Mouse (Mus musculus) spleen, postnatal 10 days (tissue): ENCODE measurements around the gene Gm49416.
"Not testable (repeated sequence)": the region's sequence is repeated elsewhere in the genome, so short reads cannot be mapped to it uniquely, and the experiment has no call there.

Experiments used
- DNase-seq, 2 experiments: peaks; one replicate each; pipeline ENCODE4 v3.0.0; 2021 to 2022; ENCODE audit warnings: low spot score in 2 of 2

Gene Gm49416

GRCm38 (mm10) chr19:8888511-8889385 lies at the start of gene Gm49416, which contains the start of gene 1810009A15Rik:
Gm49416 (plus strand) TSS chr19:8888926.
1810009A15Rik (plus strand) TSS chr19:8888853.
- peak; percentile 91 to 96 for DNase-seq

- DNase-seq = no peak
Measured at GRCm38 (mm10) chr19:8839103-8839907, 49.4 kb upstream of the Gm49416 start, which contains the start of gene Gng3. Gng3 (minus strand) TSS chr19:8839194.

GRCm38 (mm10) chr19:8839908-8840791 lies 48.6 kb upstream of the Gm49416 start:
- DNase-seq = peak; percentile 70 to 85

GRCm38 (mm10) chr19:8841012-8841411 lies 47.7 kb upstream of the Gm49416 start:
- no peak for DNase-seq

- DNase-seq = no peak
Measured at GRCm38 (mm10) chr19:8842961-8843360, 45.8 kb upstream of the Gm49416 start.

GRCm38 (mm10) chr19:8844371-8845129 lies 44.2 kb upstream of the Gm49416 start:
- peak; percentile 63 to 91 for DNase-seq

GRCm38 (mm10) chr19:8848356-8848755 lies 40.4 kb upstream of the Gm49416 start:
- no peak for DNase-seq

GRCm38 (mm10) chr19:8850402-8850901 lies 38.3 kb upstream of the Gm49416 start, which contains the start of gene Lrrn4cl:
Lrrn4cl (plus strand) TSS chr19:8850768.
- no peak for DNase-seq

GRCm38 (mm10) chr19:8851639-8852038 lies 37.1 kb upstream of the Gm49416 start:
- DNase-seq = no peak

- DNase-seq = no peak
Measured at GRCm38 (mm10) chr19:8852236-8852928, 36.3 kb upstream of the Gm49416 start.

GRCm38 (mm10) chr19:8853117-8853516 lies 35.6 kb upstream of the Gm49416 start:
- no peak for DNase-seq

- DNase-seq = peak in 1 of 2 experiments; percentile 65
Measured at GRCm38 (mm10) chr19:8857689-8858088, 31.0 kb upstream of the Gm49416 start.

- peak in 1 of 2 experiments; percentile 63 for DNase-seq
Measured at GRCm38 (mm10) chr19:8859018-8859417, 29.7 kb upstream of the Gm49416 start.

- no peak for DNase-seq
Measured at GRCm38 (mm10) chr19:8864265-8864664, 24.5 kb upstream of the Gm49416 start.

GRCm38 (mm10) chr19:8870381-8870780 lies 18.3 kb upstream of the Gm49416 start:
- DNase-seq = not testable (repeated sequence)

GRCm38 (mm10) chr19:8870838-8871237 lies 17.9 kb upstream of the Gm49416 start:
- peak in 1 of 2 experiments; percentile 24 for DNase-seq

GRCm38 (mm10) chr19:8871267-8872186 lies 17.2 kb upstream of the Gm49416 start, which contains the start of gene Ubxn1:
Ubxn1 (plus strand) TSS chr19:8871496.
- DNase-seq = peak; percentile 89 to 96

- no peak for DNase-seq
Measured at GRCm38 (mm10) chr19:8872266-8872840, 16.4 kb upstream of the Gm49416 start.
